Mouse (Mus musculus) intestine, embryonic 14.5 days (tissue): ENCODE data around the gene Heg1. TPM values are rescaled to one million over a fixed set of nuclear protein-coding genes. Genes with fewer than 3 reads are reported as not detected.

ENCODE experiments used
- ATAC-seq: fragments of 200-750 bp; cut with Nextera tagmentation; replicated peaks from 2 replicates; pipeline ENCODE4 v1.8.0; 2017; ENCODE audit warnings: low read depth, moderate number of reproducible peaks, moderate TSS enrichment, moderate library complexity; ENCODE audit not compliant: low FRiP score, low TSS enrichment
- DNase-seq: peaks from one replicate; pipeline ENCODE4 v3.0.0-alpha.2; 2018; ENCODE audit warnings: low spot score
- H3K27ac ChIP-seq: fragments of 300-500 bp; sonication (generic); 2 replicates; pipeline ENCODE4 v1.5.1; 2014; ENCODE audit warnings: low read depth, mild to moderate bottlenecking, control low read depth
- H3K27me3 ChIP-seq: fragments of 300-500 bp; sonication (generic); replicated peaks from 2 replicates; pipeline ENCODE4 v1.6.1; 2014; ENCODE audit warnings: low read length, control low read depth; ENCODE audit not compliant: control insufficient read depth, insufficient read depth
- H3K36me3 ChIP-seq: fragments of 300-500 bp; sonication (generic); 2 replicates; pipeline ENCODE4 v1.6.1; 2014; ENCODE audit warnings: low read length, control low read depth; ENCODE audit not compliant: control insufficient read depth, insufficient read depth
- H3K4me1 ChIP-seq: fragments of 300-500 bp; sonication (generic); replicated peaks from 2 replicates; pipeline ENCODE4 v1.6.1; 2014; ENCODE audit warnings: low read length, control low read depth, mixed read lengths; ENCODE audit not compliant: control insufficient read depth, insufficient read depth
- H3K4me2 ChIP-seq: fragments of 300-500 bp; sonication (generic); 2 replicates; pipeline ENCODE4 v1.6.1; 2014; ENCODE audit warnings: low read length
- H3K4me3 ChIP-seq: fragments of 300-500 bp; sonication (generic); 2 replicates; pipeline ENCODE4 v1.5.1; 2014; ENCODE audit warnings: low read depth, low read length, control low read depth, mixed read lengths
- H3K9ac ChIP-seq: fragments of 300-500 bp; sonication (generic); 2 replicates; pipeline ENCODE4 v1.6.1; 2014; ENCODE audit warnings: mild to moderate bottlenecking, low read length
- H3K9me3 ChIP-seq: fragments of 300-500 bp; sonication (generic); 2 replicates; pipeline ENCODE4 v1.6.1; 2016; ENCODE audit warnings: low read length, control low read depth; ENCODE audit not compliant: control insufficient read depth
- WGBS: fragments of 180-500 bp; shearing (Covaris S2); extraction: QIAGEN DNeasy Blood & Tissue Kit; methylation state at CpG from one replicate; pipeline ENCODE4 v1.1.7; 2014; 5-methylcytosine and 5-hydroxymethylcytosine counted together
- polyA plus RNA-seq: library from polyadenylated mRNA; unstranded; fragments of >200 nt; fragmentation: Nextera tagmentation; extraction: Ambion mirVana; gene quantifications from 2 replicates; pipeline ENCODE4 v1.2.1, GENCODE M21; 2014

Gene Heg1
- polyA plus RNA-seq, 1 experiment from 2014 or later: 26.5 TPM

GRCm38 (mm10) chr16:33706111-33706890 lies 22.1 kb downstream of the Heg1 start:
- H3K9me3 ChIP-seq: no peaks in the 10 kb centered on the region
- no peak overlapping the region for H3K9ac ChIP-seq
- H3K4me3 ChIP-seq: no peak overlapping the region
- H3K36me3 ChIP-seq: peaks cover 12% of the 10 kb centered on the region; the same call in 1 of the 2 replicates
- no peaks in the 10 kb centered on the region for H3K27me3 ChIP-seq
- no peak overlapping the region for H3K27ac ChIP-seq
- no peak for ATAC-seq
- H3K4me2 ChIP-seq: no peak overlapping the region
- DNase-seq: no peak
- 95% methylated on average over 14 of the region's 14 CpGs for WGBS
- peaks cover 11% of the 10 kb centered on the region for H3K4me1 ChIP-seq

GRCm38 (mm10) chr16:33708031-33708430 lies 23.9 kb downstream of the Heg1 start:
- Histone ChIP-seq H3K4me3 (no peak overlapping the region), H3K27ac (no peak overlapping the region), H3K4me1 (peaks cover 11% of the 10 kb centered on the region), H3K36me3 (peaks cover 25% of the 10 kb centered on the region; the same call in 1 of the 2 replicates), H3K27me3 (no peaks in the 10 kb centered on the region), H3K4me2 (no peak overlapping the region), H3K9me3 (no peaks in the 10 kb centered on the region), H3K9ac (no peak overlapping the region)
- ATAC-seq: no peak
- DNase-seq: no peak
- WGBS: 93% methylated on average over 10 of the region's 10 CpGs

GRCm38 (mm10) chr16:33708585-33709397 lies 24.6 kb downstream of the Heg1 start:
- Histone ChIP-seq H3K4me1 (peaks cover 11% of the 10 kb centered on the region), H3K27me3 (no peaks in the 10 kb centered on the region), H3K4me2 (no peak overlapping the region), H3K36me3 (peaks cover 26% of the 10 kb centered on the region; the same call in 1 of the 2 replicates), H3K27ac (no peak overlapping the region), H3K4me3 (no peak overlapping the region), H3K9me3 (no peaks in the 10 kb centered on the region), H3K9ac (no peak overlapping the region)
- WGBS: 92% methylated on average over 12 of the region's 12 CpGs
- ATAC-seq (no peak), DNase-seq (no peak)

GRCm38 (mm10) chr16:33714271-33714670 lies 30.1 kb downstream of the Heg1 start:
- Histone ChIP-seq H3K27ac (no peak overlapping the region), H3K36me3 (peaks cover 33% of the 10 kb centered on the region; the same call in 1 of the 2 replicates)

GRCm38 (mm10) chr16:33723241-33723640 lies 39.1 kb downstream of the Heg1 start:
- no peak overlapping the region for H3K4me3 ChIP-seq
- peaks cover 5% of the 10 kb centered on the region; the same call in 1 of the 2 replicates for H3K4me1 ChIP-seq
- H3K36me3 ChIP-seq: peaks cover 62% of the 10 kb centered on the region
- no peak for ATAC-seq
- WGBS: 96% methylated on average over 2 of the region's 2 CpGs
- no peak overlapping the region for H3K27ac ChIP-seq
- H3K9ac ChIP-seq: no peak overlapping the region
- no peak for DNase-seq
- no peak overlapping the region for H3K4me2 ChIP-seq
- H3K9me3 ChIP-seq: no peaks in the 10 kb centered on the region
- no peaks in the 10 kb centered on the region for H3K27me3 ChIP-seq

More at GRCm38 (mm10) chr16:33714271-33714670, 30.1 kb downstream of the Heg1 start:
- Histone ChIP-seq H3K4me2 (peak overlapping the region; percentile 44), H3K27me3 (no peaks in the 10 kb centered on the region), H3K4me1 (peaks cover 8% of the 10 kb centered on the region; the same call in 1 of the 2 replicates), H3K4me3 (peak overlapping the region; percentile 17), H3K9ac (no peak overlapping the region), H3K9me3 (no peaks in the 10 kb centered on the region)
- ATAC-seq (peak; percentile 65), DNase-seq (peak; percentile 75)
- WGBS: 6% methylated on average over 13 of the region's 13 CpGs

- no peaks in the 10 kb centered on the region for H3K27me3 ChIP-seq
- H3K4me2 ChIP-seq: no peak overlapping the region
- no peak overlapping the region for H3K9ac ChIP-seq
- ATAC-seq (no peak), DNase-seq (no peak)
- H3K27ac ChIP-seq: no peak overlapping the region
- H3K4me1 ChIP-seq: peaks cover 5% of the 10 kb centered on the region; the same call in 1 of the 2 replicates
- H3K4me3 ChIP-seq: no peak overlapping the region
- 100% methylated on average over 3 of the region's 3 CpGs for WGBS
- peaks cover 61% of the 10 kb centered on the region for H3K36me3 ChIP-seq
- no peaks in the 10 kb centered on the region for H3K9me3 ChIP-seq
These were observed 39.8 kb downstream of the Heg1 start for GRCm38 (mm10) chr16:33723983-33724382.

- no peaks in the 10 kb centered on the region for H3K27me3 ChIP-seq
- H3K9me3 ChIP-seq: no peaks in the 10 kb centered on the region
- no peak overlapping the region for H3K27ac ChIP-seq
- 95% methylated on average over 17 of the region's 17 CpGs for WGBS
- no peak overlapping the region for H3K4me2 ChIP-seq
- ATAC-seq (no peak), DNase-seq (no peak)
- no peaks in the 10 kb centered on the region for H3K4me1 ChIP-seq
- peaks cover 59% of the 10 kb centered on the region for H3K36me3 ChIP-seq
- H3K9ac ChIP-seq: no peak overlapping the region
- H3K4me3 ChIP-seq: no peak overlapping the region
These were observed 42.1 kb downstream of the Heg1 start for GRCm38 (mm10) chr16:33726261-33726660.

- 91% methylated on average over 7 of the region's 7 CpGs for whole genome bisulfite sequencing
- Histone ChIP-seq H3K9me3 (no peaks in the 10 kb centered on the region), H3K27me3 (no peaks in the 10 kb centered on the region), H3K9ac (no peak overlapping the region), H3K27ac (no peak overlapping the region), H3K4me1 (no peaks in the 10 kb centered on the region), H3K4me3 (no peak overlapping the region), H3K4me2 (no peak overlapping the region), H3K36me3 (peaks cover 58% of the 10 kb centered on the region)
- ATAC-seq (no peak), DNase-seq (no peak)
These were observed 42.7 kb downstream of the Heg1 start for GRCm38 (mm10) chr16:33726892-33727291.
